24 mouse cellular contexts compared by ENCODE assay signal in the genomic region with DNA sequence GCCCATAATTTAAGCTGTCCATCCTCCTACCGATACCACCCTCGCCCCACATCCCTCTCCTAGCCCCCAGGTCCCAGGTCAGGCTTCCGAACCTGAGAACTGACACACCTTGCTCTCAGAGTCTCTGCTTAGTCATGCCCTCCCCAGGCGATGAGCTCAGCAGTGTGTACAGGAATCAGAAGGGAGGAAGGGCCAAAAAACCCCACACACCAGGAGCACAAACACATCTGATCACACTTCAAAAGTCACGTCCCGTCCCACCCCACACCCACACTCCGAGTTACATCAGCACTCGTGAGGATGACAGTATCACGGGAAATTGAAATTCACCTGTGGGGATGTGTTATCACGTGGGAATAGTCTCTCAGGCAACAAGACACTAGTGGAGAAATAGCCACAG.
DNase-seq lines count a peak whose midpoint lies in the region; ATAC-seq and TF ChIP-seq lines count a peak whose summit lies in the region.
"Had no signal": no experiment of that assay in that cellular context is flagged by ENCODE, and none has a peak within 500 bp of the region (broad histone marks: within the 10 kb centered on the region; RNA-seq: fewer than 3 reads in every experiment).

No protein-coding gene starts in this region.

- H3K9me3 ChIP-seq in heart, embryonic 11.5 days (replicated peaks; ENCODE audit: control insufficient read depth, low read length) = no peaks in the 10 kb centered on the region
- H3K9me3 ChIP-seq: embryonic facial prominence, embryonic 13.5 days; embryonic facial prominence, embryonic 15.5 days; forebrain, embryonic 13.5 days; forebrain, embryonic 15.5 days had no signal

- peaks cover 37% of the 10 kb centered on the region for H3K4me1 ChIP-seq in heart, embryonic 11.5 days (ENCODE audit: control insufficient read depth, insufficient read depth, low read length)
- H3K4me1 ChIP-seq in heart, adult 2 months (ENCODE audit: control insufficient read depth, insufficient read depth, low read length) = no peaks in the 10 kb centered on the region; the same call in 1 of the 2 replicates
- H3K4me1 ChIP-seq: forebrain, embryonic 13.5 days; forebrain, embryonic 15.5 days had no signal

- H3K4me2 ChIP-seq in heart, embryonic 11.5 days = no peak overlapping the region
- H3K4me2 ChIP-seq: embryonic facial prominence, embryonic 13.5 days; embryonic facial prominence, embryonic 15.5 days; forebrain, embryonic 13.5 days; forebrain, embryonic 15.5 days had no signal

- H3K4me3 ChIP-seq in heart, embryonic 11.5 days (ENCODE audit: low read depth, low read length) = no peak overlapping the region
- no peak overlapping the region for H3K4me3 ChIP-seq in heart, adult 2 months
- H3K4me3 ChIP-seq: embryonic facial prominence, embryonic 13.5 days; embryonic facial prominence, embryonic 15.5 days; forebrain, embryonic 13.5 days; forebrain, embryonic 15.5 days had no signal

- no peak for TF ChIP-seq CTCF in heart, adult 2 months (IDR thresholded peaks at IDR 0.05)

- no peak for DNase-seq in heart, adult 2 months
- peak; percentile 53 for DNase-seq in brain, adult 2 months (ENCODE audit: low read depth, low spot score)
- DNase-seq: adrenal gland, adult 8-10 months; adrenal gland, postnatal 14 days; adrenal gland, postnatal 36 days; cerebellum, adult 11 months; cerebellum, adult 18-20 months; cerebellum, adult 8-10 months; cerebellum, adult 9-11 months; cerebellum, postnatal 14 days; cerebellum, postnatal 36 days; embryo, embryonic 11 days; forebrain, postnatal 0 days had no signal

- TF ChIP-seq POLR2A in heart, adult 2 months (IDR thresholded peaks at IDR 0.05; ENCODE audit: insufficient read depth, low read depth, low read length) = no peak

- H3K27me3 ChIP-seq in heart, embryonic 11.5 days (ENCODE audit: control insufficient read depth, insufficient read depth, low read length) = 0 out of 2 replicates have a peak, but pooled peaks cover 2% of the 10 kb centered on the region
- H3K27me3 ChIP-seq in heart, adult 2 months (ENCODE audit: control insufficient read depth, insufficient read depth, low read length) = no peaks in the 10 kb centered on the region
- H3K27me3 ChIP-seq: CH12.LX; forebrain, embryonic 15.5 days had no signal

- no peaks in the 10 kb centered on the region for H3K36me3 ChIP-seq in heart, embryonic 11.5 days (ENCODE audit: control insufficient read depth, insufficient read depth, low read length)
- H3K36me3 ChIP-seq in heart, adult 2 months (ENCODE audit: control insufficient read depth, insufficient read depth, low read length) = no peaks in the 10 kb centered on the region
- H3K36me3 ChIP-seq: embryonic facial prominence, embryonic 13.5 days; embryonic facial prominence, embryonic 15.5 days; forebrain, embryonic 15.5 days; G1E had no signal

- ATAC-seq in heart, embryonic 11.5 days (replicated peaks; ENCODE audit: insufficient number of reproducible peaks, low FRiP score, low TSS enrichment) = 0 out of 2 replicates have a peak, but pooled peaks have one; percentile 25
- ATAC-seq in erythroblast, adult 5-6 weeks (replicated peaks; ENCODE audit: low FRiP score, poor library complexity, severe bottlenecking) = 0 out of 2 replicates have a peak, but pooled peaks have one; percentile 35
- ATAC-seq in CD4-positive, CD25-positive, alpha-beta regulatory T cell, adult 4 months = no peak
- ATAC-seq: activated CD4-positive, CD25-positive, alpha-beta regulatory T cell, adult 4 months; forebrain, embryonic 13.5 days; forebrain, embryonic 15.5 days; forebrain, postnatal 0 days; Patski had no signal

- WGBS in heart, embryonic 11.5 days (ENCODE audit: insufficient replicate concordance) = 83% methylated on average over 10 of the region's 10 CpGs
- 89% methylated on average over 10 of the region's 10 CpGs for WGBS in heart, adult 2 months

- no peak for TF ChIP-seq EP300 in heart, adult 2 months (IDR thresholded peaks at IDR 0.05; ENCODE audit: insufficient read depth, low read depth, low read length)

- no peak overlapping the region for H3K9ac ChIP-seq in heart, embryonic 11.5 days (ENCODE audit: low read depth, low read length)
- no peak overlapping the region for H3K9ac ChIP-seq in heart, adult 2 months (ENCODE audit: low read depth, low read length)
- H3K9ac ChIP-seq: embryonic facial prominence, embryonic 13.5 days; embryonic facial prominence, embryonic 15.5 days; forebrain, embryonic 13.5 days; forebrain, embryonic 15.5 days; forebrain, postnatal 0 days had no signal

- no peak overlapping the region for H3K27ac ChIP-seq in heart, embryonic 11.5 days (ENCODE audit: low read depth, low read length)
- no peak overlapping the region for H3K27ac ChIP-seq in heart, adult 2 months
- H3K27ac ChIP-seq: embryonic facial prominence, embryonic 13.5 days; embryonic facial prominence, embryonic 15.5 days; forebrain, embryonic 13.5 days; forebrain, embryonic 15.5 days had no signal

- intact Hi-C loops in heart, adult 2 months (cut with DNase I) = no loop called here

- H3K79me2 ChIP-seq in heart, adult 2 months (replicated peaks; ENCODE audit: control insufficient read depth, insufficient read depth, low read length) = no peaks in the 10 kb centered on the region
